Mouse (Mus musculus) thymus, postnatal 36 days (tissue): Measurements from ENCODE around the gene Icam2.
"Not testable (repeated sequence)": the region's sequence is repeated elsewhere in the genome, so short reads cannot be mapped to it uniquely, and the experiment has no call there.

Experiments
- DNase-seq, 2 experiments: peaks; one replicate each; pipeline ENCODE4 v3.0.0; 2022; ENCODE audit warnings: mixed read lengths in 2 of 2

Gene Icam2

DNA sequence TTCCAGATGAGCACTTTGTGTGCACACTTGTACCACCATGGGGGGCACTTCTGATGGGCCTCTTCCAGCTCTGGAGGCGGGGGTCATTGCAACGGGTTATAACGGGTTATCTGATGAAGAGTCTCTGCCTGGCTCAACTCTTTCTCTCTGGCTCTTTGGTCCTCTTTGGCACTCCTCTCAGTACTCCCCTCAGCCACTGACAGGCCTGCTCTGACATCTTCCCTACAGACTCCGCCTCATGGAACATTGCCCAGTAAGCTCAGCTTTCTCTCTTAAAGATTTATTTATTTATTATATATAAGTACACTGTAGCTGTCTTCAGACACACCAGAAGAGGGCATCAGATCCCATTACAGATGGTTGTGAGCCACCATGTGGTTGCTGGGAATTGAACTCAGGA is 48.6 kb downstream of the Icam2 start:
- not testable (repeated sequence) for DNase-seq

DNA sequence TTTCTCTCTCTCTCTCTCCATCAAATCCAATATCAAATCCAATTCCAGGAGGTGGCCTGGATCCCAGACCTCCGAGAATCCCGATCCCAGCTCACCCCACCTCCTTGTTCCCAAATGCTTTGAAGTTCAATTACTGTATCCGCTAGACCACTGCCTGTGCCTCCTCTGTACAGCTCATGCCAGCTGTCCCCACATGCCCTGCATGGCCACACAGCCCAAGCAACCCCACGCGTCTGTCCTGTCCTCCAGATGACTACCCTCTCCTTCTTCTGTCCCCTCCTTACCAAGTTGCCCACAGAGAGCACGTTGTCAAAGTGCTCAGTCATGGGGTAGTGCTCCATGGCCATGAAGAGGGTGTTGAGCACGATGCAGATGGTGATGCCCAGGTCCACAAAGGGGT is 49.0 kb downstream of the Icam2 start:
- no peak for DNase-seq

DNA sequence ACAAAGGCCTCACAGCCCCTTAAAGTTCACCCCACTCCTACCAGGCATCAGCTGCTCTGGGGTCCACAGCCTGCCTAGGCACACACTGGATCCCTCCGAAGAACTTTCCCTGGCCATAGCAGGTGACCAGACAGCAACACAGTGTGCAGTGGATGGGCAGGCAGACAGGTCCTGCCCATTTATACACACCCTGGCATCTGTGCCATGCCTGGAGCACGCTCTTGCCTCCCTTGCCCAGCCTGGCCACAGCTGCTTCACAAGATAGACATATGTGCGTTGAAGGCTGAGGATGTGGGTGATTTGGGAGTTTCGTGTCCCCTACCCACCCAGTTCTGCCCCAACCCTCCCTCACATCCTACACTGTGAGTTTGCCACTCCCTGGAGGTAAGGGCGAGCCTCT is 49.8 kb downstream of the Icam2 start:
- no peak for DNase-seq

DNA sequence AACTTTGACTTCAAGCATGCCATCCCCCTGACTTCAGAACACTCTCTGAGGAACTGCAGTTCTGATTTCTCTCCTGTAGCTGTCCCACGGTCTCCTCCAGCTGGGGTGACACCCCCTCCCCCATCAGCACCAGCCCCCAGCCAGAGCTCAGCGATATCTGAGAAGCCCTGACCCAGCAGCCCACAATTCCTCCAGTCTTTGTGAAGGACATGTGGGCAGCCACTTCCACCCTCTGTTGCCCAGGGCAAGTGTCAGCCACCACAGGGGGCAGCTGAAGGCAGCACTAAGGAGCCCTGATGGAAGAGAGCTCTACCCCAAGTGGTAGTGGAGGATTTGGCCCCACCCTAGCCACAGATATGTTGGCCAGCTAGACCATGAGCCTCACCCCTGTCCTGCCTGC is 53.8 kb downstream of the Icam2 start:
- no peak for DNase-seq

DNA sequence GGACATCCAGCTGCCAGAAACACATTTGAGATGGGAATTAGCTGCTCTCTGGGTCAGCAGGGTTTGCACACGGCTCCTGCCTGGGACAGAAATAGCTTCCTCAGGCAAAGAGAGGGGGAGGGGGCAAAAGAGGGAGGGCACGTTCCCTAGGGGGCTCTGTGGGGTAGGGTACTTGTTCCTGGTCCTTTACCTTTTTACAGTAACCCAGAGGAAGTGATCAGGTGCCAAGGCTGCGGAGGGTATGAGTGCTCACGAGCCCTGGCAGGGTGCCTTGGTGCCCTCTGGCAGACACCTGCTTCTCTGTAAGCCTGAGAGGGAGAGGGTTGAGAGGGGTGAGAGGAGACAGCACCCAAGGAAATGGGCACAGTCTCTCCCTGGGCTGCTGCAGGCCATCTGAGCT is 55.4 kb downstream of the Icam2 start:
- DNase-seq = no peak

DNA sequence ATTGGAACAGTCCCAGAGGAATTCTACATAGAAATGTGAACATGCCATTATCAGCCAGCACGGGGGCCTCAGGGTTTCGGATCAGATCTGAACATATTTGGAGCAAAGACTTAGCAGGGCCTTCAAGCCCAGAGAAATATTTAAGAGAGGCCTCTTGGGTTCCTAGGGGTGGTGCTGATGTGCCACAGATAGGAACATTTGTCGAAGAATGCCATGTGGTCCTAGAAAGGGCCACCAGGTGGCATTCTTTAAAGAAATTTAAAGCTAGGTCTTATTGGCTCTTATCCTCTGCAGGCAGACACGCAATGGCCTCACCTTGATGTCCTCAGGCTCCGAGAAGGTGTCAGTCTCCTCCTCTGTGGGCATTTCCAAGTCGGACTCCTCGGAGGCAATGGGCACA is 58.2 kb downstream of the Icam2 start:
- peak; percentile 59 to 64 for DNase-seq

DNA sequence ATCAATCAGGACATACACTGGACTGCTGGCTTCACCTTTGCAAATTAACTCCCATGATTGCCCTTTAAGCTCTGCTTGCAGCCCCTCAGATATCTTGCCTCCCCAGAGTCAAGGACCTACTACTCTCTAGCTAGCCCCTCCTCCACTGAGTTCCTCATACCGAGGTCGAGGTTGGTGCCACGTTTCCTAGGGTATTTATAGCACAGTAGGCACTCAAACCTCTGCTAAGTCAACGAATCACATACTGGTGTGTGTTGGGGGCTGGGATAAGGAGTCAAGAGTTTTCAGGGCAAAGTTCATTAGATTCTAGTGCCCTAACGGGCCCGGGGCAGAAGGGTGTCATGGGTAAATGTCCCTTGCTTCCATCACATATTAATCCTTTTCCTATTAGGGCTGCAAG is 58.7 kb downstream of the Icam2 start:
- DNase-seq = no peak

DNA sequence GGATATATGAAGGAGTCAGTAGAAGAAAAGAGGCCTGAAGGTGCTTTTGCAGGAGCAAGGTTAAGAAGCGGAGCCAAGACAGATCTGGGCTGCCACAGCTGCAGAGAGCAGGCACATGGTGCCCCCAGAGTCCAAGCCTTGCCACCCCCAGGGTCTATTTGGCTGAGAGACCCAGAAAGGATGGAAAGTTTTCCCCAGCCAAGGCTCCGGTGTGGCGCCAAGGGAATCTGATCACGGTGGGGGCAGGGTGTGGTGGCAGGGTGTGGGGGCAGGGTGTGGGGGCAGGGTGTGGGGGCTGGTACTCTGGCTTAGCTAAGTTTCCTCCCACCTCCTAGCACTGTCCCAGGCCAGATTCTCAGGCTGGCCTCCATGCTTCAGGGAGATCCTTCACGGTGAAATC is 59.4 kb downstream of the Icam2 start:
- DNase-seq = no peak
